ENCODE assay signal across 21 mouse cellular contexts in genomic region chr12:85542881-85543280, GRCm38 (mm10). TPM values are rescaled to one million over a fixed set of nuclear protein-coding genes. Genes with fewer than 3 reads are reported as not detected.
DNase-seq lines count a peak whose midpoint lies in the region; ATAC-seq and TF ChIP-seq lines count a peak whose summit lies in the region.
"Had no signal": no experiment of that assay in that cellular context is flagged by ENCODE, and none has a peak within 500 bp of the region (broad histone marks: within the 10 kb centered on the region; RNA-seq: fewer than 3 reads in every experiment).

No protein-coding gene starts in this region.

- no peak for TF ChIP-seq CTCF in kidney, adult 2 months (conservative IDR thresholded peaks at IDR 0.05; ENCODE audit: insufficient read depth, insufficient read length, low read depth, low read length)

- H3K36me3 ChIP-seq in kidney, adult 2 months (ENCODE audit: control insufficient read depth, insufficient read depth, low read length) = no peaks in the 10 kb centered on the region
- no peaks in the 10 kb centered on the region for H3K36me3 ChIP-seq in kidney, embryonic 14.5 days (ENCODE audit: control insufficient read depth, insufficient read depth, low read length)
- H3K36me3 ChIP-seq: embryonic facial prominence, embryonic 15.5 days; forebrain, embryonic 10.5 days; heart, embryonic 13.5 days; hindbrain, embryonic 10.5 days; intestine, embryonic 15.5 days had no signal

- peak; percentile 96 for DNase-seq in heart, adult 11 months
- DNase-seq in heart, postnatal 14 days = no peak
- peak; percentile 16 for DNase-seq in kidney, adult 2 months
- no peak for DNase-seq in frontal cortex, postnatal 25 days (ENCODE audit: low spot score in 2 of 2)
- DNase-seq in cerebellum, adult 8-10 months = no peak
- DNase-seq: adrenal gland, postnatal 25 days; cerebellum, adult 18-20 months; cerebellum, postnatal 10 days; embryo, embryonic 11 days had no signal

- no peaks in the 10 kb centered on the region for H3K4me1 ChIP-seq in kidney, adult 2 months (ENCODE audit: control insufficient read depth, insufficient read depth, low read length)
- H3K4me1 ChIP-seq in kidney, embryonic 14.5 days (ENCODE audit: control insufficient read depth, insufficient read depth, low read length) = no peaks in the 10 kb centered on the region

- WGBS in kidney, adult 2 months = 59% methylated on average over 6 of the region's 6 CpGs
- 74% methylated on average over 6 of the region's 6 CpGs for WGBS in kidney, embryonic 14.5 days

- ATAC-seq in kidney, embryonic 14.5 days (ENCODE audit: low FRiP score, low TSS enrichment) = no peak
- 0 out of 2 replicates have a peak, but pooled peaks have one; percentile 13 for ATAC-seq in common myeloid progenitor, adult 5-6 weeks (replicated peaks; ENCODE audit: low read depth, poor library complexity, severe bottlenecking)
- ATAC-seq: activated CD4-positive, CD25-positive, alpha-beta regulatory T cell, adult 4 months; forebrain, embryonic 14.5 days; intestine, embryonic 15.5 days; Patski had no signal

- H3K9me3 ChIP-seq in kidney, embryonic 14.5 days (ENCODE audit: control insufficient read depth, low read length) = no peaks in the 10 kb centered on the region
- H3K9me3 ChIP-seq: embryonic facial prominence, embryonic 15.5 days; forebrain, embryonic 10.5 days; heart, embryonic 13.5 days; hindbrain, embryonic 10.5 days; intestine, embryonic 15.5 days had no signal

- no peak overlapping the region for H3K4me3 ChIP-seq in kidney, adult 2 months (ENCODE audit: insufficient read depth, low read depth, low read length)
- no peak overlapping the region for H3K4me3 ChIP-seq in kidney, embryonic 14.5 days (ENCODE audit: low read length)
- H3K4me3 ChIP-seq: embryonic facial prominence, embryonic 15.5 days; erythroblast, embryonic 14.5 days; forebrain, embryonic 10.5 days; heart, embryonic 13.5 days; hindbrain, embryonic 10.5 days; intestine, embryonic 15.5 days had no signal

- H3K27me3 ChIP-seq in kidney, adult 2 months (replicated peaks; ENCODE audit: control insufficient read depth, insufficient read depth, low read length) = no peaks in the 10 kb centered on the region
- no peaks in the 10 kb centered on the region for H3K27me3 ChIP-seq in kidney, embryonic 14.5 days (ENCODE audit: control insufficient read depth, insufficient read depth, low read length)
- H3K27me3 ChIP-seq: embryonic facial prominence, embryonic 15.5 days; heart, embryonic 13.5 days; intestine, embryonic 15.5 days; Patski had no signal

- H3K27ac ChIP-seq in kidney, adult 2 months (ENCODE audit: insufficient read depth, low read depth, low read length) = no peak overlapping the region
- no peak overlapping the region for H3K27ac ChIP-seq in kidney, embryonic 14.5 days (ENCODE audit: low read depth, low read length)
- H3K27ac ChIP-seq: embryonic facial prominence, embryonic 15.5 days; forebrain, embryonic 10.5 days; heart, embryonic 13.5 days; hindbrain, embryonic 10.5 days; hindbrain, embryonic 14.5 days; intestine, embryonic 15.5 days had no signal

- no peak overlapping the region for H3K4me2 ChIP-seq in kidney, embryonic 14.5 days (replicated peaks; ENCODE audit: low read depth, low read length)
- H3K4me2 ChIP-seq: embryonic facial prominence, embryonic 15.5 days; heart, embryonic 13.5 days; hindbrain, embryonic 14.5 days; intestine, embryonic 15.5 days had no signal

- H3K9ac ChIP-seq in kidney, embryonic 14.5 days (ENCODE audit: low read depth, low read length) = no peak overlapping the region
- H3K9ac ChIP-seq: embryonic facial prominence, embryonic 15.5 days; heart, embryonic 13.5 days; hindbrain, embryonic 14.5 days; intestine, embryonic 15.5 days had no signal

- no peak for TF ChIP-seq POLR2A in kidney, adult 2 months (IDR thresholded peaks at IDR 0.05; ENCODE audit: low read depth, low read length)

- intact Hi-C loops in heart, postnatal 14 days (cut with DNase I) = no loop called here

RNA-seq across cellular contexts. Expression of gene Jdp2, which starts 55.9 kb away (rescaled TPM):
- 10 to 100 TPM; 15.6 to 20.0 TPM for total RNA-seq in heart, postnatal 14 days (2021)
- polyA plus RNA-seq in kidney, adult 2 months (2012; rRNA removed) = 6.2 and 7.7 TPM in 2 replicates
- polyA plus RNA-seq in kidney, embryonic 14.5 days (2014; fragmentation: Nextera tagmentation; extraction: Ambion mirVana) = 0.49 and 0.66 TPM in 2 replicates
- total RNA-seq in common myeloid progenitor, adult 5-6 weeks (2017) = 16.7 and 20.9 TPM in 2 replicates
- polyA plus RNA-seq: activated CD4-positive, CD25-positive, alpha-beta regulatory T cell, adult 4 months had no signal

Comparison
In these comparisons a context has a peak if more than half of its experiments do, and no peak if none do; other contexts are left out.
1. DNase-seq: peak in heart, adult 11 months (single experiment) and kidney, adult 2 months (single experiment); none in heart, postnatal 14 days (0 of 2), frontal cortex, postnatal 25 days (0 of 2) and cerebellum, adult 8-10 months (single experiment).